Mouse (Mus musculus) hindbrain, embryonic 15.5 days (tissue): Measurements from ENCODE around the gene Mpi. TPM values are rescaled to one million over a fixed set of nuclear protein-coding genes. Genes with fewer than 3 reads are reported as not detected.

Experiments used
- ATAC-seq: fragments of 200-750 bp; cut with Nextera tagmentation; 2 replicates; pipeline ENCODE4 v1.8.0; 2017; ENCODE audit warnings: low read depth, moderate number of reproducible peaks, moderate TSS enrichment; ENCODE audit not compliant: low FRiP score
- H3K27ac ChIP-seq: fragments of 300-500 bp; sonication (generic); replicated peaks from 2 replicates; pipeline ENCODE4 v1.5.1; 2015; ENCODE audit warnings: mild to moderate bottlenecking, inconsistent platforms
- H3K27me3 ChIP-seq: fragments of 300-500 bp; sonication (generic); 2 replicates; pipeline ENCODE4 v1.6.1; 2015; ENCODE audit warnings: control low read depth, inconsistent platforms
- H3K36me3 ChIP-seq: fragments of 300-500 bp; sonication (generic); 2 replicates; pipeline ENCODE4 v1.6.1; 2015; ENCODE audit warnings: control low read depth, inconsistent platforms
- H3K4me1 ChIP-seq: fragments of 300-500 bp; sonication (generic); replicated peaks from 2 replicates; pipeline ENCODE4 v1.6.1; 2015; ENCODE audit warnings: control low read depth, inconsistent platforms
- H3K4me2 ChIP-seq: fragments of 300-500 bp; sonication (generic); 2 replicates; pipeline ENCODE4 v1.6.1; 2015; ENCODE audit warnings: moderate library complexity, mild to moderate bottlenecking, inconsistent platforms
- H3K4me3 ChIP-seq: fragments of 300-500 bp; sonication (generic); 2 replicates; pipeline ENCODE4 v1.5.1; 2015; ENCODE audit warnings: mild to moderate bottlenecking, inconsistent platforms
- H3K9ac ChIP-seq: fragments of 300-500 bp; sonication (generic); 2 replicates; pipeline ENCODE4 v1.6.1; 2015; ENCODE audit warnings: inconsistent platforms
- H3K9me3 ChIP-seq: fragments of 300-500 bp; sonication (generic); 2 replicates; pipeline ENCODE4 v1.6.1; 2016; ENCODE audit warnings: control low read depth, inconsistent platforms
- WGBS: fragments of 180-500 bp; shearing (Covaris S2); methylation state at CpG from one replicate; pipeline ENCODE4 v1.1.7; 2015; 5-methylcytosine and 5-hydroxymethylcytosine counted together
- polyA plus RNA-seq: library from polyadenylated mRNA; unstranded; fragments of >200 nt; fragmentation: Nextera tagmentation; extraction: Ambion mirVana; gene quantifications from 2 replicates; pipeline ENCODE4 v1.2.1, GENCODE M21; 2015

Gene Mpi
- polyA plus RNA-seq, 1 experiment from 2014 or later = 75.9 TPM

DNA sequence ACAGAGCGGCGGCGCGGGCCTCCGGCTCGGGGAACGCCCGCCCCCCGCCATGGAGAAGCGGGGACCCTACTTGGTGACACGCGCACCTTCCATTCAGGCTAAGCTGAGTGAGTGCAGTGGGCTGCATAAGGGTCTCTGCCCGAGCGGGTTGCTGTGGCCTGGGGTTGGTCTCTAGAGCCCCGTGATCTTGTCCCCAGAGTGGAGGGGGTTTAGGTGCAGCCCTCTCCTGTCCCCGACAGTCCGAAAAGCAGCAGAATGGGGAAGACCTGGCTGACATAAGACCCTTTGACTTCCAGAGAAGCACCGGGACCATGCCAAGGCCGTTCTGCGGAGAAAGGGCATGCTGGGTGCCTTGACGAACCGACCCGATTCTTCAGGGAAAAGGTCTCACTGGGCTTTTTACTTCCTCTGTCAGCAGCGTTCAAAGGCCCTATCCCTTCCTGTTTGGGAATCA, 14.8 kb downstream of the Mpi start:
- 0% methylated on average over 24 of the region's 24 CpGs for WGBS
- H3K4me1 ChIP-seq = peaks cover 23% of the 10 kb centered on the region
- H3K36me3 ChIP-seq = peaks cover 40% of the 10 kb centered on the region
- H3K9me3 ChIP-seq = no peaks in the 10 kb centered on the region
- peak overlapping the region; percentile 79 for H3K4me2 ChIP-seq
- H3K4me3 ChIP-seq = peak overlapping the region; percentile 75
- peak overlapping the region; percentile 92 for H3K27ac ChIP-seq
- ATAC-seq = peak; percentile 83
- H3K27me3 ChIP-seq = no peaks in the 10 kb centered on the region
- H3K9ac ChIP-seq = peak overlapping the region; percentile 90

DNA sequence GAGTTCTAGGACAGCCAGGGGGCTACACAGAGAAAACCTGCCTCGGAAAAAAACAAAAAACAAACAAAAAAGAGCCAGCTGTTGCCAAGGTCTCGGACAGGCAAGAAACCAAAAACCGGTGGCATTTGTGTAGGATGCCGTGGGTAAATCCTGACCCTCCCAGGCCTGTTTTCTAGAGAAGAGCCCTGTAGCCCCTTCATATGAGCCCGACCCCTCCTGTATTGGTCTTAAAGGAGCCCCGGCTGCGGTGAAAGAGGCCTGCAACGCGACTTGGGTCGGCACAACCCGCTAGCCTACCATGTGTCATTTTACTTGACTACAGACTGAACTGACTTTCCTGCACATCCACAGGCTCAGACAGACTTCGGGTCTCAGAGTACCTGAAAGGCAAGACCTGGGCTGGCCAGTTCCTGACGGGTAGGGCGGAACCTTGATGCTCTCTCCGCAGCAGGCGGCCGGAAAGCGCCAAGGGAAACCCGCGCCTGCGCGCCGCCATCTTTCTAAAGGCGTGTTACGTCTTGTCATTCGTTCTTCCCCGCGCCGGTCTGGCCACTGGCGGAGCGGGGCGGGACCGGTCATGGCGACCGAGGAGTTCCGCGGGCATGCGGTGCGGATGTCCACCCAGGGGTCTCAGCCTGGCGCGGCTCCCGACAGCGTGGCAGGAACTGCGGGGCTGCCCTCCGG, 15.4 kb downstream of the Mpi start, which contains the start of gene Fam219b:
Gene Fam219b, plus strand, starts transcription at position 485 of the 684 bp plus-strand sequence.
- Histone ChIP-seq H3K4me3 (peak within 1 kb of the TSS; percentile 75), H3K9me3 (no peaks in the 10 kb centered on the region), H3K9ac (peak within 1 kb of the TSS; percentile 90), H3K27me3 (no peaks in the 10 kb centered on the region), H3K27ac (peak within 1 kb of the TSS; percentile 92), H3K36me3 (peaks cover 40% of the 10 kb centered on the region), H3K4me2 (peak within 1 kb of the TSS; percentile 79), H3K4me1 (peaks cover 23% of the 10 kb centered on the region)
- WGBS = 1% methylated on average over 45 of the region's 45 CpGs
- ATAC-seq = peak; percentile 91

DNA sequence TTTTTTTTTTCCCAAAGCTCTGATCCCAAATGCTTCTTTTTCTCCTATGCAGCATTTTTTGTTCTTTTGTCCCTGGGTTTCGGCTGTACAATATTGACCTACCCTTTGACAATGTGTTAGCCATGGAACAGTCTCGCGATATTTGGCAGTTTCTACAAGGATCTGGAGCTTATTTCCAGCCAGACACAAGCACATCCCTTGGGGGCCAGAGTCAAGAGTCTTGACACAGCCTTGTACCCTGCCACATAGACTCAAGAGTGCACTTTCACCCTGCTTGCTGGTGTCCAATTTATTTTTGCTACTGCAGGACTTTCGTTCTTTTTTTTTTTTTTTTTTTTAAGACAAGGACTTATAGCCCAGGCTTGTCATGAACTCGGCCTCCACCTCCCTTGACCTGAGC, 16.2 kb downstream of the Mpi start:
- peak overlapping the region; percentile 92; the same call in 1 of the 2 replicates for H3K27ac ChIP-seq
- peak overlapping the region; percentile 90; the same call in 1 of the 2 replicates for H3K9ac ChIP-seq
- 87% methylated on average over 5 of the region's 5 CpGs for WGBS
- no peaks in the 10 kb centered on the region for H3K27me3 ChIP-seq
- ATAC-seq = no peak
- H3K4me1 ChIP-seq = peaks cover 23% of the 10 kb centered on the region
- H3K4me2 ChIP-seq = peak overlapping the region; percentile 79
- H3K9me3 ChIP-seq = no peaks in the 10 kb centered on the region
- H3K4me3 ChIP-seq = 0 out of 2 replicates have a peak overlapping the region, but pooled peaks have one; percentile 75
- peaks cover 46% of the 10 kb centered on the region for H3K36me3 ChIP-seq

DNA sequence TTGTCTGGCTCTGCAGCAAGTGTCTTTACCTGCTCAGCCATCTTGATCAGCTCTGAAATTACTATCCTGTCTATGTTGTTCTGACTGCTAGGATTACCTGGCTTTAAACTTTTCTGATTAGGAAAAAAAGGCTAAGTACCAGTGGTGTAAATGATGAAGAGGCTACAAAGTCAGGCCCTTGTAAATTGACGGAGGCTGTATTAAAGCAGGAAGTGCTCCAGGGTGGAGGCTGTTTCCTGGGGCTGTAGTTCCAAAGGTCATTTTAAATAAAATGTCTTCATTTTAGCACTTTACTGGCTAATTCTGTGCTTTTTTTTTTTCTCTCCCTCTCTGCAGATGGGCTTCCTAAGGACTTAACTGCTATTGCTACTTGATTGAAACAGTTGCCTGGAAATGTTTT, 20.6 kb downstream of the Mpi start:
- Histone ChIP-seq H3K27ac (no peak overlapping the region), H3K9ac (no peak overlapping the region), H3K4me2 (no peak overlapping the region), H3K36me3 (peaks cover 48% of the 10 kb centered on the region), H3K4me1 (peaks cover 7% of the 10 kb centered on the region), H3K9me3 (no peaks in the 10 kb centered on the region), H3K27me3 (no peaks in the 10 kb centered on the region), H3K4me3 (no peak overlapping the region)
- WGBS = 86% methylated on average over 1 of the region's 1 CpGs
- ATAC-seq = no peak

DNA sequence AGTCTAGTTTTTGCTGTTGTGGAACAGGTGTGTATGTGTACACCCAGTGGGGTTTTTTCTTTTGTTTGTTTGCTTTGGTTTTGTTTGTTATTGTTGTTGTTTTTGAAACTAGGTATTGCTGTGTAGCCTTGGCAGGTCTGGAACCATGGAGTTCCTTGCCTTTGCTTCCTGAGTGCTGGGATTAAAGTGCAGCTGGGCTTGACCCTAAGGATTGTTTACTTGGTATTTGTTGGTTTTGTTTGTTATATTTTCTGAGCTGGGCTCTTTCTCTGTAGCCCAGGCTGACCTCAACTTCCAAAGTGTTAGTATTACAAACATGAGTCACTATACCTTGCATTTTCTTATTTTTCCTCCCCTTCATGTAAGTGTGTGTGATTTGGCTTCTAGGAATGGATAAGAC, 26.1 kb downstream of the Mpi start:
- no peak overlapping the region for H3K4me3 ChIP-seq
- no peaks in the 10 kb centered on the region for H3K27me3 ChIP-seq
- no peak for ATAC-seq
- H3K9me3 ChIP-seq = no peaks in the 10 kb centered on the region
- H3K4me2 ChIP-seq = no peak overlapping the region
- H3K9ac ChIP-seq = no peak overlapping the region
- no peak overlapping the region for H3K27ac ChIP-seq
- peaks cover 12% of the 10 kb centered on the region for H3K36me3 ChIP-seq
- peaks cover 38% of the 10 kb centered on the region for H3K4me1 ChIP-seq

DNA sequence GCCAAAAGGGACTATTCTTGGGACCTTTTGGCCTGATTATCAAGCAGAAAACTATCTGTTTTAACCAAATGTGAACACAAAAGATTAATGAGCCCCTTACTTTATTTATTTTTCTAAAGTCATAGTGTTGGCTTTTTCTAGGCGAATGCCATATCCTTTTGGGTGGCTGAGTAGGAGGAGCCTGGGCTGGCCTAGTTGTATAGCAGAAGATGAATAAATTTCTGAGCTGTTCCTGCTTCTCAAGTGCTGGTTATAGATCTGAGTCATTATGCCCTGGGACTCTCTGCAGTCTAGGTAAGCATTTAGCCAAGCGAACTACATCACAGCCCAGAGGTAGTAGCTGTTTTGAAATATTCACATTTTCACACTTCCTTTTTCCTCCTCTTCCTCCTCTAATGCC, 27.0 kb downstream of the Mpi start:
- H3K4me1 ChIP-seq = peaks cover 38% of the 10 kb centered on the region
- 0 out of 2 replicates have a peak, but pooled peaks cover 4% of the 10 kb centered on the region for H3K36me3 ChIP-seq
- H3K4me2 ChIP-seq = no peak overlapping the region
- no peak for ATAC-seq
- no peak overlapping the region for H3K4me3 ChIP-seq
- no peaks in the 10 kb centered on the region for H3K9me3 ChIP-seq
- H3K9ac ChIP-seq = no peak overlapping the region
- WGBS = 77% methylated on average over 2 of the region's 2 CpGs
- no peak overlapping the region for H3K27ac ChIP-seq
- no peaks in the 10 kb centered on the region for H3K27me3 ChIP-seq

DNA sequence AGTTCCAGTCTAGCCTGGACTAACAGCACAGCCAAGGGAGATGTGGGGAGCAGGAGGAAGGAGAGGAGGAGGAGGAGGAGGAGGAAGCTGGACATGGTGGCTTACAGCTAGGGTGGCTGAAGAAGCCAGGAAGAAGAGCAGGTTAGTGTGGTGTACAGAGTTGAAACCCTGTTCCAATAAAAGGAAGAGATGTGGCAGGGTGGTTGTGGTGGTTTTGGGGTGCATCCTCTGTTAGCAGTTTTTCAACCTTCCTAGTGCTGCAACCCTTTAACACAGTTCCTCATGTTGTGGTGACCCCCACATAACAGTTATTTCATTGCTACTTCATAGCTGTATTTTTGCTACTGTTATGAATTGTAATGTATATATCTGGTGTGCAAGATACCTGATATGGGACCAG, 28.1 kb downstream of the Mpi start:
- Histone ChIP-seq H3K36me3 (0 out of 2 replicates have a peak, but pooled peaks cover 4% of the 10 kb centered on the region), H3K4me1 (peaks cover 38% of the 10 kb centered on the region), H3K27me3 (no peaks in the 10 kb centered on the region), H3K27ac (no peak overlapping the region), H3K4me2 (no peak overlapping the region), H3K4me3 (no peak overlapping the region), H3K9ac (no peak overlapping the region), H3K9me3 (no peaks in the 10 kb centered on the region)
- no peak for ATAC-seq

DNA sequence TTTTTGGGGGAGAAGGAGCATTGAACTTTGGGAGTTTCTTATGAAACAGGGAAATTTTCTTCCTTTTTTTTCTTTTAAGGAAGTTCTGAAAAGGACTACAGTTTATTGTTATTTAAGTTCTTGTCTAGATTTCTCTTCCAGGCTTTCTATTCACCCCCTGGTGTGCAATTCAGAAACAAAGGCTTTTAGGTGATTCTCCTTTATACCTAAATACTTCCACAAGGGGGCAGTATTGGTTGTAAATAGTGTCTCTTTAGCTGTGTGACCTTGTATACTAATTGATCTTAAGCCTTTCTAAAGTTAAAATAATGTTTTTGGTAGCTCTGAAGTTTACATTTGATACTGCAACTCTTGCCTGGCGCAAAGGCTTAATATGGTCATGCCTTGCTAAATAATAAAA, 28.8 kb downstream of the Mpi start:
- H3K27me3 ChIP-seq = no peaks in the 10 kb centered on the region
- H3K36me3 ChIP-seq = no peaks in the 10 kb centered on the region
- no peak for ATAC-seq
- WGBS = 89% methylated on average over 1 of the region's 1 CpGs
- peak overlapping the region; percentile 7; the same call in 1 of the 2 replicates for H3K4me2 ChIP-seq
- H3K9me3 ChIP-seq = no peaks in the 10 kb centered on the region
- H3K9ac ChIP-seq = no peak overlapping the region
- no peak overlapping the region for H3K27ac ChIP-seq
- H3K4me3 ChIP-seq = no peak overlapping the region
- peaks cover 38% of the 10 kb centered on the region for H3K4me1 ChIP-seq

DNA sequence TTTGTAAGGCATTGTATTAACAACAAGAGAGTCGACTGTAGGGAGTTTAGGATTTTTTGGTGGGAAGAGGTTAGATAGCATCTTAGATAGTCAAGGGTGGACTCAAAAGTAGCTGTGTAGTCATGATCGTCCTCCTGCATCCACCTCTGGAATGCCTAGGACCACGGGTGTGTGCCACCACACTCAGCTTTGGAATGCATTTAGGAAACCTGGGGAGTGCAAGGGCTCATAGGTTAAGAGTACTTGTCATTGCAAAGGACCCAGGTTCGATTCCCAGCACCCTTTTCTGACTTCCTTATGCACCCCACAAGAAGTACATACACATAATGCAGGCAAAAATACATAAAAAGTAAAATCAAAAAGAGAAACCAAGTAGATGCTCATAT, 29.7 kb downstream of the Mpi start:
- H3K9me3 ChIP-seq = no peaks in the 10 kb centered on the region
- H3K27ac ChIP-seq = no peak overlapping the region
- no peaks in the 10 kb centered on the region for H3K27me3 ChIP-seq
- peak overlapping the region; percentile 92; the same call in 1 of the 2 replicates for H3K9ac ChIP-seq
- WGBS = 83% methylated on average over 4 of the region's 4 CpGs
- H3K4me3 ChIP-seq = peak overlapping the region; percentile 77
- no peaks in the 10 kb centered on the region for H3K36me3 ChIP-seq
- no peak for ATAC-seq
- peak overlapping the region; percentile 65 for H3K4me2 ChIP-seq
- peaks cover 38% of the 10 kb centered on the region for H3K4me1 ChIP-seq

DNA sequence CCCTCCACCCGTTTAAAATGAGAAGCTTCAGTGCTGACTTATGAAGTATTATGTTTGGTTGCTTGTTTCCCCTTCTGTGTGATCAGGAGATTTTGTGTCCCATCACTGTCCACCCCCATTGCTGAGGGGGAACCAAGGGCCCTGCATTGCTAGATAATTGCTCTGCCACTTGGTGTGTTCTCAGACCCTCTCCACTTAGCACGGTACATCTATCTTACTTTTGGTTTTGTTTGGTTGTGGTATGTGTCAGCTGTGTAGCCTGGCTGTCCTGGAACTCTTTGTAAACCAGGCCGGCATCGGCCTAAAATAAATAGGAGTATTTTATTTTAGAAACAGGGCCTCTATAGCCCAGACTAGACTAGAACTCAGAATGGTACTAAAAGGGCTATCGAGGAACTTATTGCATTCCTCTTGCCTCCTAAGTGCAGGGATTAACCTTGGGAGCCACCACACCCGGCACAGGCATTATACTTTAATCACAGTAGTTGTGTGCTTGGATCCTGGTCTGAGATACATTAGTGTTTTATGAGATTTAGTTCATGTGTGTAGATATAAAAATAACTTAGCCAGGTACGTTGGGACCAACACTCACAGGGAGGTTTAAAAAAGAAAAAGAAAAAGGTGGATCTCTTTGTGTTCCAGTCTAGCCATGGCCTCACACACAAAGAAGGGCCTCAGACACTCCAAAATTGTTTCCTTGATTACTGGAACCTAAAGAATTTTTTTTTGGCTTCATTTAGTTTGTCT, 30.3 kb downstream of the Mpi start:
- H3K4me3 ChIP-seq = peak overlapping the region; percentile 77
- peak overlapping the region; percentile 92 for H3K9ac ChIP-seq
- peak overlapping the region; percentile 92; the same call in 1 of the 2 replicates for H3K27ac ChIP-seq
- no peaks in the 10 kb centered on the region for H3K27me3 ChIP-seq
- WGBS = 37% methylated on average over 7 of the region's 7 CpGs
- no peak for ATAC-seq
- no peaks in the 10 kb centered on the region for H3K36me3 ChIP-seq
- H3K4me2 ChIP-seq = peak overlapping the region; percentile 65
- peaks cover 38% of the 10 kb centered on the region for H3K4me1 ChIP-seq
- H3K9me3 ChIP-seq = no peaks in the 10 kb centered on the region

DNA sequence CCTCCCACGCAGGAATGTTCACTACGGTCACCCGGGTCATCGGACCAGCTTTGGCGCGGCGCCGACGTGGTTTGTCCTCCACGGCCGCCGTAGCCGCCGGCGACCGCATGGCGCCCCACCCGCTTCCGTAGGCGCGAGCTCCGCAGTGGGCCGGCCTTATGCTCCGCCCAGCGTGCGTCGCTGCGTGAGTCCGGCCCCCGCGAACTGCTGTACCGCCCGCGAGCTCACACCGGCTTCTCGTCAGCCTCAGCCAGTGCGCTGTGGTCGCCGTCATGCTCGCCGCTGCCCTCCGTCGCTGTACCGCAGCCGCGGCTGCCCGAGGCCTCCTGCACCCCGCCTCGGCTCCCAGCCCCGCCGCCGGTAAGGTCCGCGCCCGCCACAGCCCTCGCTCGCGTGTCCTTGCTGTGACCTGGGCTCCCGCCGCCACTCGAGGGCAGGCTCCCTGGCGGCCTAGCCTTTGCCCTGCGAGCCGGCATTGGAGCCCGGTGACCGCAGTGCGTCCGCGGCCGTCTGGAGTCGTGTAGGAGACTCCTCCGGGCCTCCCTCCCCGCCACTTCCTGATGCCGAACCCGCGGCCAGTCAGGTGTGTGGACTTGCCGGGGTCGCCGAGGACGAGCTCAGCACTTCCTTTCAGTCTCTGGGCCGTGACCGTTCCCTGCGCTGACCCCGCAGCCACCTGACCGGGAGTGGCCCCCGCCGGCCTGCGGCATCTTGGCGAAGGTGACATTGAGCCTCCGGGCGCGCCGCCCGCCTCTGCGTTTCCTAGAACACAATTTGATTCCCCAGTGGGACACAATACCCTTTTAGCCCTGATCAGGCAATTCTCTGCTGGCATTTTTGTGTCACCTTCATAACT, 31.3 kb downstream of the Mpi start, which contains the start of gene Cox5a:
Gene Cox5a, plus strand, starts transcription at position 219 of the 856 bp plus-strand sequence.
- H3K4me3 ChIP-seq = peak within 1 kb of the TSS; percentile 77
- H3K4me1 ChIP-seq = peaks cover 42% of the 10 kb centered on the region
- H3K27ac ChIP-seq = peak within 1 kb of the TSS; percentile 92
- H3K9me3 ChIP-seq = no peaks in the 10 kb centered on the region
- no peaks in the 10 kb centered on the region for H3K36me3 ChIP-seq
- H3K4me2 ChIP-seq = peak within 1 kb of the TSS; percentile 65
- peak; percentile 96 for ATAC-seq
- WGBS = under 1% methylated on average over 95 of the region's 95 CpGs
- H3K9ac ChIP-seq = peak within 1 kb of the TSS; percentile 92
- H3K27me3 ChIP-seq = no peaks in the 10 kb centered on the region
